Mouse (Mus musculus): Measurements from ENCODE around the gene Kng1.
"Not testable (repeated sequence)": the region's sequence is repeated elsewhere in the genome, so short reads cannot be mapped to it uniquely, and the experiment has no call there.

The Kng1 gene

DNA sequence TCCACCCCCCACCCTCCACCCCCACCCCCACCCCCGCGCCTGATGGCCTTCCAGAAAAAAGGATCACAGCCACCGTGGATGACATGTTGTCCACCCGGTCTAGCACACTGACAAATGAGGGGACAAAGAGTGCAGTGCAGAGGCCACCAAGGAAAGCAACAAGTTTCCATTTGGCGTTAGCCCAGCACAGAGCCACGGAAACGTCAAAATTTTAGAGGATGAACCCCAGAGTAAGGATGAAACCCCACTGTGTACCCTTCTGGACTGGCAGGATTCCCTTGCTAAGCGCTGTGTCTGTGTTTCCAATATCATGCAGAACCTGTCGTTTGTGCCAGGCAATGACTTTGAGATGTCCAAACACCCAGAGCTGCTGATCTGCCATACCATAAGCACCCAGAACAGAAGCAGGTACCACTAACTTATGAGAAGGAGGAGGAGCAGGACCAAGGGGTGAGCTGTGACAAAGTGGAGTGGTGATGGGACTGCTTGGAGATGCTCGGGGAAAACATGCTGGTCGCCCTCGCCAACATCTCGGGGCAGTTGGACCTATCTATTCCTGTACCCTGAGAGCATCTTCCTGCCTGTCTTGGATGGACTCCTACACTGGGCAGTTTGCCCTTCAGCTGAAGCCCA, 35.8 kb downstream of the Kng1 start:
- DNase-seq (ENCODE audit: low spot score in 2 of 2) = no peak

DNA sequence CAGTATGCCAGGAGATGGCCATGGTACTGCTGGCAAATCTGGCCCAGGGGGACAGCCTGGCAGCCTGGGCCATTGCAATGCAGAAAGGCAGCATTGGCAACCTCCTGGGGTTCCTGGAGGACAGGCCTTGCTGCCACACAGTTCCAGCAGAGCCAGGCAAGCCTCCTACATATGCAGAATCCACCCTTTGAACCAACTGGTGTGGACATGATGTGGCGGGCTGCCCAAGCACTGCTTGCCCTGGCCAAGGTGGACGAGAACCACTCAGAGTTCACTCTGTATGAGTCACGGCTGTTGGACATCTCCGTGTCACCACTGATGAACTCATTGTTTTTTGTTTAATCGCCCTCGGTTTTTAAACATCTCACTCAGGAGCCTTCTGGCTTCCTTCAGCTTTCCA, 36.5 kb downstream of the Kng1 start:
- DNase-seq (ENCODE audit: low spot score in 2 of 2) = no peak

DNA sequence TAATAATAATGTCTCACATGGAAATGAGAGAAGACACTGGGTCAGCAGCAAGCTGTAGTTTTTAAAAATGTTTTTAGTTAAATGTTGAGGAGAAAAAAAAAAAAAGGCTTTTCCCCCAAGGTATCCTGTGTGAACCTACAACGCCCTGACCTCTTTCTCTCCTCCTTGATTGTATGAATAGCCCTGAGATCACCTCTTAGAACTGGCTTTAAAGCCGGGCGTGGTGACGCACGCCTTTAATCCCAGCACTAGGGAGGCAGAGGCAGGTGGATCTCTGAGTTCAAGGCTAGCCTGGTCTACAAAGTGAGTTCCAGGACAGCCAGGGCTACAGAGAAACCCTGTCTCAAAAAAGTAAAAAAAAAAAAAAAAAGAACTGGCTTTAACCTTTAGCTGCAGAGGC, 37.9 kb downstream of the Kng1 start:
- DNase-seq (ENCODE audit: low spot score in 2 of 2) = not testable (repeated sequence)

DNA sequence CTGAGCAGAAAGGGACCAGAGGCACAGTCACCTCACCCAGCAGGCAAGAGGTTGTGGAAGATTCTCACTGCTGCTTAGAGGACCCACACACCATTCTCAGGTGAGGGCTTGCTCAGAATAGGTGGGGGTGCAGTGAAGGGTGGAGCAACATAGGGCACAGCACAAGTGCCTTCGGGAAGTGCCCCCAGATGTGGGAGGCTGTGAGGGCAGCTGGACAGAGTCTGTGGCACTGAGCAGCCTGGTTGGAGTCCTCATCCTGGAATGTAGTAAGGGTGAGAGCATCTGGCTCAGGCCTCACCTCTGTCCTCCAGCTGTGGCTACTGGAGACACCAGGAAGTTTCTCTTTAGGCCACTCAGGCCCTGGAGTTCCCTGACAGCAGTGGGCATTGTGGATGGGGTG, 39.2 kb downstream of the Kng1 start:
- DNase-seq (ENCODE audit: low spot score in 2 of 2) = not testable (repeated sequence)

DNA sequence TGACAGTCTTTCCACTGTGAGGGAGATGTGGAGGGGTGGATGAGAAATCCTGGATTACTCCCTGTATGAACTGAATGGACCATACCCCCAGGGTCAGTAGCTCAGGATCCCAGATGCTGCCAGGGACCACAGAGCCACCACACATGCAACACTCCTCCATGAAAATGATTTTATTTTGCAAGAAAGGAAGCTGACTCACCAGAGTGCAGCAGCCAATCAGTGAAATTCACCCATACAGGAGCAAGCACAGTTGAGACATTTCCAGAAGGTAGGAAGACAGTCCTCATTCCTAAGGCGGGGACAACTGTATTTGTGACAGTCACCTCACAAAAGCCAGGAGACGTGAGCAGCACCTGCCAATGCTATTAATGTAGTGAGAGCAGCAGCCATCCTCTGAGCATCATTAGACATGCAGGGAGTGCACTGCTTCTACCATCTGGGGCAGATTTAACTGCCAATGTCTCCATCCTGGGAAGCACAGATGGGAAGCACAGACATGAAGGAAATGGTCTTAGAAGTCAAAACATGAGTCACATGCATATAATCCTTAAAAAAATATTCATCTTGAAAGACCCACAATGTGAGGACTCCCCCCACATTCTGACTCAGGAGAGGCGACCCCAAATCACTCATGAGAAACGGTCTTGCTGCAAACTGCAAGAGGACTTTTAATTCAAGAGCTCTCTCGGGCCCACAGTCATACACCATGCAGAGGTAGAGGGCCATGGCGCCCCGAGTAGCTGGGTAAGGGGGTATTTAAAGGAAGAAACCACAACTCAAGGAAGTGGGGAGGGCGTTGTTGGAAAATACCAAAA, 39.8 kb downstream of the Kng1 start:
- not testable (repeated sequence) for DNase-seq (ENCODE audit: low spot score in 2 of 2)

DNA sequence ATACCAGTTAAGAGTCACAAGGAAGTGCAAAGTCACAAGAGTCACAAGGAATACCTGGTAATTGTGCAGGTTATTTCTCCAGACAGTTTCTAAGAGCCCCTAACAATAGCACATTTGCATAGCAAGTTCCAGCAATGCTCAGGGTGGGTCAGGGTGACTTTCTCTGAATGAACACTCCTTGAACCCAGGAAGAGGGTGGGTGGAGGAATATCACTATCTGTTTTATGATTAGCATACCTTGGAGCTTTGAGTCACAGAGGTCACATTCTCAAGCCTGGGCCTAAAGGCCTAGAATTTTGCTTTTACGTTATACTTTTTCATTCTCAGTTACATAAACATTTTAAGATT, 40.4 kb downstream of the Kng1 start:
- not testable (repeated sequence) for DNase-seq (ENCODE audit: low spot score in 2 of 2)

- no peak for DNase-seq (ENCODE audit: low spot score in 2 of 2)
These were observed 42.0 kb downstream of the Kng1 start for GRCm38 (mm10) chr16:23099632-23100031.

- no peak for DNase-seq (ENCODE audit: low spot score in 2 of 2)
These were observed 42.5 kb downstream of the Kng1 start for GRCm38 (mm10) chr16:23100099-23100575.

DNA sequence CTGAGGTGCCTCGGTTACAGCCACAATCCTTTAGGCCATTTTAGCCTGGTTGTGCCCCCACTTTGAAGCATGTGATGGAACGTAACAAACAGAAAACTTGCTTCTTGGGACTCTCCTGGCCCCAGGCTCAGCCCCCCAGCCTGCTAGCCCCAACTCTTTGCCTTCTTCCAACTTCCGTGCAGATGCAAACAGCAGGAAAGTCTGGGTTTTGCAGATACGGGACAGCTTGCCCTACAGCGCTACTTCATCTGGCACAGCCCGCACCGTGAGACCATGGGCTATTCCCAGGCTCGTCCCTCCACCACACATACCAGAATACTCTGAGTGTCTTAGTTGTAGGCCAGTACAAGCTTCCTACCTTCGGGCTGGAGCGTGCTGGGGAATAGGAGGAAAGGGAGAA, 42.9 kb downstream of the Kng1 start:
- no peak for DNase-seq (ENCODE audit: low spot score in 2 of 2)

- DNase-seq (ENCODE audit: low spot score in 2 of 2) = no peak
These were observed 44.8 kb downstream of the Kng1 start for GRCm38 (mm10) chr16:23102340-23103037.

- no peak for DNase-seq (ENCODE audit: low spot score in 2 of 2)
These were observed 45.5 kb downstream of the Kng1 start for GRCm38 (mm10) chr16:23103038-23103745.

GRCm38 (mm10) chr16:23103841-23104240, 46.2 kb downstream of the Kng1 start:
- no peak for DNase-seq (ENCODE audit: low spot score in 2 of 2)

GRCm38 (mm10) chr16:23106121-23106520, 48.5 kb downstream of the Kng1 start:
- DNase-seq (ENCODE audit: low spot score in 2 of 2) = no peak

GRCm38 (mm10) chr16:23107231-23107942, 49.7 kb downstream of the Kng1 start, which contains the start of gene Eif4a2:
Gene Eif4a2 (plus strand): TSS chr16:23107444.
- DNase-seq (ENCODE audit: low spot score in 2 of 2) = peak; percentile 85 to 86

- DNase-seq (ENCODE audit: low spot score in 2 of 2) = peak; percentile 71 to 82
These were observed 50.5 kb downstream of the Kng1 start for GRCm38 (mm10) chr16:23107946-23108759.

- no peak for DNase-seq (ENCODE audit: low spot score in 2 of 2)
These were observed 51.3 kb downstream of the Kng1 start for GRCm38 (mm10) chr16:23108943-23109342.

GRCm38 (mm10) chr16:23109350-23110280, 52.0 kb downstream of the Kng1 start:
- DNase-seq (ENCODE audit: low spot score in 2 of 2) = no peak

GRCm38 (mm10) chr16:23112348-23112747, 54.7 kb downstream of the Kng1 start:
- no peak for DNase-seq (ENCODE audit: low spot score in 2 of 2)

- no peak for DNase-seq (ENCODE audit: low spot score in 2 of 2)
These were observed 55.3 kb downstream of the Kng1 start for GRCm38 (mm10) chr16:23112861-23113435.
